Mouse (Mus musculus) liver, embryonic 14.5 days (tissue): ENCODE measurements around the gene Fen1. TPM values are rescaled to one million over a fixed set of nuclear protein-coding genes. Genes with fewer than 3 reads are reported as not detected.
A peak's percentile ranks its signal among the peaks of the same experiment; 100 is the strongest.

Source experiments
- ATAC-seq: fragments of 200-750 bp; cut with Nextera tagmentation; 2 replicates; pipeline ENCODE4 v1.8.0; 2017; ENCODE audit warnings: moderate number of reproducible peaks, mild to moderate bottlenecking, moderate library complexity; ENCODE audit not compliant: insufficient read depth
- DNase-seq, 3 experiments: peaks; one replicate each; pipeline ENCODE4 v3.0.0-alpha.2; 2012 to 2013; ENCODE audit warnings: low read depth in 3 of 3, low spot score in 3 of 3
- H3K27ac ChIP-seq: fragments of 300-500 bp; sonication (generic); 2 replicates; pipeline ENCODE4 v1.5.1; 2014; ENCODE audit warnings: moderate library complexity, mild to moderate bottlenecking, control low read depth, inconsistent platforms
- H3K27me3 ChIP-seq: fragments of 300-500 bp; sonication (generic); 2 replicates; pipeline ENCODE4 v1.6.1; 2014; ENCODE audit warnings: mild to moderate bottlenecking, low read length, moderate library complexity; ENCODE audit not compliant: control insufficient read depth, insufficient read depth
- H3K36me3 ChIP-seq: fragments of 300-500 bp; sonication (generic); replicated peaks from 2 replicates; pipeline ENCODE4 v1.6.1; 2014; ENCODE audit warnings: low read depth; ENCODE audit not compliant: control insufficient read depth, insufficient read depth
- H3K4me1 ChIP-seq, 2 experiments: fragments of 200-500 bp in 1 of 2; fragments of 300-500 bp in 1 of 2; sonication (generic) in 1 of 2; replicated peaks; 2 replicates each; pipeline ENCODE4 v1.6.1; 2012 to 2014; ENCODE audit warnings: antibody characterized with exemption in 1 of 2, inconsistent platforms in 1 of 2, low read length in 1 of 2; ENCODE audit not compliant: control insufficient read depth in 2 of 2, insufficient read depth in 2 of 2
- H3K4me2 ChIP-seq: fragments of 300-500 bp; sonication (generic); 2 replicates; pipeline ENCODE4 v1.6.1; 2014; ENCODE audit warnings: low read depth, mild to moderate bottlenecking, control low read depth, moderate library complexity
- H3K4me3 ChIP-seq, 2 experiments: fragments of 200-500 bp in 1 of 2; fragments of 300-500 bp in 1 of 2; sonication (generic) in 1 of 2; 2 replicates each; pipeline ENCODE4 v1.5.1; 2012 to 2014; ENCODE audit warnings: low read depth in 2 of 2, low read length in 2 of 2, mild to moderate bottlenecking in 2 of 2, control low read depth in 1 of 2, inconsistent platforms in 1 of 2, moderate library complexity in 1 of 2; ENCODE audit not compliant: insufficient read depth in 1 of 2
- H3K9ac ChIP-seq: fragments of 300-500 bp; sonication (generic); replicated peaks from 2 replicates; pipeline ENCODE4 v1.6.1; 2014; ENCODE audit warnings: mild to moderate bottlenecking, control low read depth, moderate library complexity
- H3K9me3 ChIP-seq: fragments of 300-500 bp; sonication (generic); 2 replicates; pipeline ENCODE4 v1.6.1; 2016; ENCODE audit warnings: low read length, mixed read lengths; ENCODE audit not compliant: control insufficient read depth
- CTCF ChIP-seq: IDR thresholded peaks from 2 replicates; pipeline ENCODE4 v1.5.1; 2016; ENCODE audit warnings: antibody characterized with exemption, low read depth, control low read depth
- EP300 ChIP-seq: IDR thresholded peaks from 2 replicates; pipeline ENCODE4 v1.6.1; 2016; ENCODE audit warnings: antibody characterized with exemption, low read depth
- WGBS: fragments of 180-500 bp; shearing (Covaris S2); extraction: QIAGEN DNeasy Blood & Tissue Kit; methylation state at CpG from one replicate; pipeline ENCODE4 v1.1.7; 2014; ENCODE audit not compliant: insufficient replicate concordance; 5-methylcytosine and 5-hydroxymethylcytosine counted together
- polyA plus RNA-seq, 2 experiments: library from polyadenylated mRNA; depleted of rRNA in 1 of 2; stranded (reverse) in 1 of 2; unstranded in 1 of 2; fragments of >200 nt; fragmentation: Nextera tagmentation in 1 of 2; extraction: Ambion mirVana in 1 of 2; gene quantifications; 2 replicates each; pipeline versions ENCODE4 v1.2.1 to v1.2.3; 2012 to 2014

Gene Fen1
- polyA plus RNA-seq, 2 experiments = 75.8 to 131 TPM

GRCm38 (mm10) chr19:10197130-10197529 lies 6.8 kb downstream of the Fen1 start:
- no peak overlapping the region for H3K9ac ChIP-seq
- ATAC-seq (no peak), DNase-seq (no peak)
- H3K36me3 ChIP-seq = peaks cover 68% of the 10 kb centered on the region
- no peak for TF ChIP-seq EP300
- TF ChIP-seq CTCF = no peak
- no peak overlapping the region for H3K4me3 ChIP-seq
- no peak overlapping the region for H3K27ac ChIP-seq
- H3K27me3 ChIP-seq = no peaks in the 10 kb centered on the region
- H3K4me1 ChIP-seq = peaks cover 0 to 3% of the 10 kb centered on the region in 2 experiments; a peak in 1 of 4 replicates
- 91% methylated on average over 4 of the region's 4 CpGs for WGBS
- H3K4me2 ChIP-seq = no peak overlapping the region
- H3K9me3 ChIP-seq = no peaks in the 10 kb centered on the region

DNA sequence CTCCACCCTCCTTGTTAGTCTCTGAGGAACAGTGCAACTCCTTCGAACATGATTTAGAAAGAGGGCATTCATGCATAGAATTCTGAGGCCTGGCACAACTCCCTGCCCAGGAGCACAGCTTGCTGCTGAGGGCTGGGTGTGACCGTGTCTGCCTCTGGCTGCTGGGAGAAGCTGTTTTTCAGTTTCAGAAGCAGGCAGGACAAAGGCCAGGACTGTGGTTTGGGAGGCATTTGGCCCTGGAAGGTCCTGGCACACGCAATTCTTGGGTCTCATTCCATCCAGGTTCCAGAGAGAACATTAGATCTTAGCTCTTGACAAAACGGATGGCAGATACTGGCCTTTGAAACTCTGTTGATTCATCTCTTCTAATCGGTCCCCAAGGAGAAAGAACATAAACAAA lies 8.7 kb downstream of the Fen1 start:
- Histone ChIP-seq H3K27ac (no peak overlapping the region), H3K9ac (no peak overlapping the region)
- WGBS = 70% methylated on average over 5 of the region's 5 CpGs

GRCm38 (mm10) chr19:10194337-10194736 lies 9.6 kb downstream of the Fen1 start:
- TF ChIP-seq EP300 (no peak), CTCF (peak; percentile 44; the same call in 1 of the 2 replicates)
- DNase-seq (no peak), ATAC-seq (no peak)
- no peaks in the 10 kb centered on the region for H3K9me3 ChIP-seq
- peaks cover 0 to 6% of the 10 kb centered on the region in 2 experiments; a peak in 2 of 4 replicates for H3K4me1 ChIP-seq
- peaks cover 61% of the 10 kb centered on the region for H3K36me3 ChIP-seq
- no peak overlapping the region for H3K27ac ChIP-seq
- H3K27me3 ChIP-seq = no peaks in the 10 kb centered on the region
- H3K9ac ChIP-seq = no peak overlapping the region
- 86% methylated on average over 11 of the region's 11 CpGs for WGBS
- H3K4me2 ChIP-seq = no peak overlapping the region
- H3K4me3 ChIP-seq = no peak overlapping the region

More for the DNA sequence above, 8.7 kb downstream of the Fen1 start:
- H3K9me3 ChIP-seq = no peaks in the 10 kb centered on the region
- H3K36me3 ChIP-seq = peaks cover 63% of the 10 kb centered on the region
- H3K4me1 ChIP-seq = peaks cover 0 to 6% of the 10 kb centered on the region in 2 experiments; a peak in 2 of 4 replicates
- no peak for TF ChIP-seq CTCF
- no peak for TF ChIP-seq EP300
- H3K4me2 ChIP-seq = no peak overlapping the region
- no peak overlapping the region for H3K4me3 ChIP-seq
- H3K27me3 ChIP-seq = no peaks in the 10 kb centered on the region
- DNase-seq (no peak), ATAC-seq (no peak)

- Histone ChIP-seq H3K9me3 (no peaks in the 10 kb centered on the region), H3K27me3 (no peaks in the 10 kb centered on the region), H3K4me2 (no peak overlapping the region), H3K36me3 (peaks cover 72% of the 10 kb centered on the region), H3K27ac (no peak overlapping the region), H3K4me3 (no peak overlapping the region), H3K4me1 (peaks cover 0 to 6% of the 10 kb centered on the region in 2 experiments; a peak in 2 of 4 replicates), H3K9ac (no peak overlapping the region)
- WGBS = 47% methylated on average over 7 of the region's 7 CpGs
- TF ChIP-seq CTCF (no peak), EP300 (no peak)
- no peak for DNase-seq
- ATAC-seq = no peak
Measured at GRCm38 (mm10) chr19:10191326-10191725, 12.6 kb downstream of the Fen1 start.

- no peak overlapping the region for H3K9ac ChIP-seq
- peaks cover 72% of the 10 kb centered on the region for H3K36me3 ChIP-seq
- no peaks in the 10 kb centered on the region for H3K27me3 ChIP-seq
- H3K4me1 ChIP-seq = peaks cover 0 to 6% of the 10 kb centered on the region in 2 experiments; a peak in 2 of 4 replicates
- no peak overlapping the region for H3K4me2 ChIP-seq
- no peak overlapping the region for H3K4me3 ChIP-seq
- TF ChIP-seq EP300 (no peak), CTCF (peak; percentile 87)
- 30% methylated on average over 2 of the region's 2 CpGs for WGBS
- peak in 1 of 3 experiments; percentile 60 for DNase-seq
- H3K9me3 ChIP-seq = no peaks in the 10 kb centered on the region
- ATAC-seq = no peak
- no peak overlapping the region for H3K27ac ChIP-seq
Measured at GRCm38 (mm10) chr19:10190796-10191195, 13.2 kb downstream of the Fen1 start.
